Mouse (Mus musculus): ENCODE results near the gene Anxa6. TPM values are rescaled to one million over a fixed set of nuclear protein-coding genes. Genes with fewer than 3 reads are reported as not detected.

Gene Anxa6
- polyA plus RNA-seq, 1 experiment = 47.6 TPM

GRCm38 (mm10) chr11:54936035-54936770, 97.0 kb downstream of the Anxa6 start:
- TF ChIP-seq POLR2A (IDR thresholded peaks at IDR 0.05; ENCODE audit: borderline replicate concordance, extremely low read depth, insufficient read depth, insufficient read length, poor library complexity, severe bottlenecking) (no peak), CTCF (IDR thresholded peaks at IDR 0.05; ENCODE audit: borderline replicate concordance, extremely low read depth, insufficient read depth, insufficient read length) (no peak)
- peak; percentile 57 for DNase-seq (ENCODE audit: low read depth)

- DNase-seq (ENCODE audit: low read depth) = no peak
- TF ChIP-seq POLR2A (IDR thresholded peaks at IDR 0.05; ENCODE audit: borderline replicate concordance, extremely low read depth, insufficient read depth, insufficient read length, poor library complexity, severe bottlenecking) = no peak
- no peak for TF ChIP-seq CTCF (IDR thresholded peaks at IDR 0.05; ENCODE audit: borderline replicate concordance, extremely low read depth, insufficient read depth, insufficient read length)
Measured at GRCm38 (mm10) chr11:54934198-54934597, 99.0 kb downstream of the Anxa6 start.

GRCm38 (mm10) chr11:54932540-54932939, 100.7 kb downstream of the Anxa6 start:
- TF ChIP-seq POLR2A (IDR thresholded peaks at IDR 0.05; ENCODE audit: borderline replicate concordance, extremely low read depth, insufficient read depth, insufficient read length, poor library complexity, severe bottlenecking) (no peak), CTCF (IDR thresholded peaks at IDR 0.05; ENCODE audit: borderline replicate concordance, extremely low read depth, insufficient read depth, insufficient read length) (no peak)
- DNase-seq (ENCODE audit: low read depth) = no peak

- TF ChIP-seq POLR2A (IDR thresholded peaks at IDR 0.05; ENCODE audit: borderline replicate concordance, extremely low read depth, insufficient read depth, insufficient read length, poor library complexity, severe bottlenecking) = no peak
- peak; percentile 64; the same call in 1 of the 2 replicates for TF ChIP-seq CTCF (IDR thresholded peaks at IDR 0.05; ENCODE audit: borderline replicate concordance, extremely low read depth, insufficient read depth, insufficient read length)
- peak; percentile 13 for DNase-seq (ENCODE audit: low read depth)
Measured at GRCm38 (mm10) chr11:54931405-54932093, 101.7 kb downstream of the Anxa6 start.

GRCm38 (mm10) chr11:54930318-54930979, 102.8 kb downstream of the Anxa6 start:
- TF ChIP-seq POLR2A (IDR thresholded peaks at IDR 0.05; ENCODE audit: borderline replicate concordance, extremely low read depth, insufficient read depth, insufficient read length, poor library complexity, severe bottlenecking) (no peak), CTCF (IDR thresholded peaks at IDR 0.05; ENCODE audit: borderline replicate concordance, extremely low read depth, insufficient read depth, insufficient read length) (peak; percentile 72)
- peak; percentile 72 for DNase-seq (ENCODE audit: low read depth)

- TF ChIP-seq POLR2A (IDR thresholded peaks at IDR 0.05; ENCODE audit: borderline replicate concordance, extremely low read depth, insufficient read depth, insufficient read length, poor library complexity, severe bottlenecking) (no peak), CTCF (IDR thresholded peaks at IDR 0.05; ENCODE audit: borderline replicate concordance, extremely low read depth, insufficient read depth, insufficient read length) (no peak)
- no peak for DNase-seq (ENCODE audit: low read depth)
Measured at GRCm38 (mm10) chr11:54929744-54930143, 103.5 kb downstream of the Anxa6 start.

GRCm38 (mm10) chr11:54929290-54929689, 104.0 kb downstream of the Anxa6 start:
- TF ChIP-seq POLR2A (IDR thresholded peaks at IDR 0.05; ENCODE audit: borderline replicate concordance, extremely low read depth, insufficient read depth, insufficient read length, poor library complexity, severe bottlenecking) = no peak
- TF ChIP-seq CTCF (IDR thresholded peaks at IDR 0.05; ENCODE audit: borderline replicate concordance, extremely low read depth, insufficient read depth, insufficient read length) = no peak
- DNase-seq (ENCODE audit: low read depth) = no peak

Other genes with a start within 250 kb of the Anxa6 start
- 118 and 144 TPM in 2 replicates for gene Cdc42se2, start 245.8 kb downstream of the Anxa6 start, polyA plus RNA-seq (2012; rRNA removed)
- 6.5 and 7.6 TPM in 2 replicates for gene Lyrm7, start 172.5 kb downstream of the Anxa6 start, polyA plus RNA-seq (2012; rRNA removed)
- gene Hint1, start 167.1 kb downstream of the Anxa6 start, polyA plus RNA-seq (2012; rRNA removed) = 711 and 924 TPM in 2 replicates
- gene Gpx3, start 131.0 kb downstream of the Anxa6 start, polyA plus RNA-seq (2012; rRNA removed) = 5.8 and 14.6 TPM in 2 replicates
- 13.3 and 16.0 TPM in 2 replicates for gene Tnip1, start 70.5 kb downstream of the Anxa6 start, polyA plus RNA-seq (2012; rRNA removed)
- gene Ccdc69, start 44.7 kb upstream of the Anxa6 start, polyA plus RNA-seq (2012; rRNA removed) = 0.23 and 0.34 TPM in 2 replicates
- gene Gm2a, start 64.7 kb upstream of the Anxa6 start, polyA plus RNA-seq (2012; rRNA removed) = 7.8 and 11.5 TPM in 2 replicates
- not detected in 2 replicates for gene Slc36a3, start 118.3 kb upstream of the Anxa6 start, polyA plus RNA-seq (2012; rRNA removed)
- 0.09 and 0.85 TPM in 2 replicates for gene Slc36a2, start 151.6 kb upstream of the Anxa6 start, polyA plus RNA-seq (2012; rRNA removed)
- gene Slc36a1, start 170.9 kb upstream of the Anxa6 start, polyA plus RNA-seq (2012; rRNA removed) = 13.7 and 22.1 TPM in 2 replicates